In the genomic region with DNA sequence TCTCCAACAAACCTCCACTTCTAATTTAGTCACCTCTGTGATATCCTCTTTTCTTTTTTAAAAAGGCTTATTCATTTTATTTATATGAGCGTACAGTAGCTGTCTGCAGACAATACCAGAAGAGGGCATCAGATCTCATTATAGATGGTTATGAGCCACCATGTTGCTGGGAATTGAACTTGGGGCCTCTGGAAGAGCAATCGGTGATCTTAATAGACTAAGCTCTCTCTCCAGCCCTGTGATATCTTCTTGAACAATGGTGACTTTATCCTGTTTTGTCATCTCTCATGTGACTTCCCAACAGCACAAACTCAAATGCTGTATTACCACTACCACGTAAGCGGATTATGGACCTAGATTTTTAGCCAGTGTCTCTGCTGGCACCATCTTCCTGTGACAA, we compare ENCODE assay signal across 21 mouse cellular contexts.
A peak's percentile ranks its signal among the peaks of the same experiment; 100 is the strongest.
DNase-seq lines count a peak whose midpoint lies in the region; ATAC-seq lines count a peak whose summit lies in the region.
"Had no signal": no experiment of that assay in that cellular context is flagged by ENCODE, and none has a peak within 500 bp of the region (broad histone marks: within the 10 kb centered on the region; RNA-seq: fewer than 3 reads in every experiment).

No protein-coding gene starts in this region.

- H3K4me3 ChIP-seq in heart, embryonic 10.5 days, result no peak overlapping the region
- H3K4me3 ChIP-seq in hindbrain, embryonic 10.5 days, result no peak overlapping the region
- no peak overlapping the region for H3K4me3 ChIP-seq in hindbrain, embryonic 14.5 days (replicated peaks; ENCODE audit: low read length)
- no peak overlapping the region for H3K4me3 ChIP-seq in midbrain, embryonic 10.5 days
- H3K4me3 ChIP-seq in midbrain, embryonic 11.5 days (ENCODE audit: low read depth, low read length), result no peak overlapping the region

- H3K36me3 ChIP-seq in heart, embryonic 10.5 days, result no peaks in the 10 kb centered on the region
- no peaks in the 10 kb centered on the region for H3K36me3 ChIP-seq in hindbrain, embryonic 10.5 days
- no peaks in the 10 kb centered on the region for H3K36me3 ChIP-seq in hindbrain, embryonic 14.5 days (replicated peaks; ENCODE audit: control insufficient read depth, insufficient read depth)
- H3K36me3 ChIP-seq in midbrain, embryonic 10.5 days, result no peaks in the 10 kb centered on the region
- H3K36me3 ChIP-seq in midbrain, embryonic 11.5 days (ENCODE audit: control insufficient read depth, insufficient read depth, low read length), result no peaks in the 10 kb centered on the region
- H3K36me3 ChIP-seq: G1E had no signal

- intact Hi-C loops in heart, postnatal 25 days (cut with DNase I), result no loop called here

- H3K27ac ChIP-seq in heart, embryonic 10.5 days, result no peak overlapping the region
- peak overlapping the region; percentile 86 for H3K27ac ChIP-seq in hindbrain, embryonic 10.5 days
- H3K27ac ChIP-seq in hindbrain, embryonic 14.5 days, result no peak overlapping the region
- H3K27ac ChIP-seq in midbrain, embryonic 10.5 days (replicated peaks), result peak overlapping the region; percentile 84
- no peak overlapping the region for H3K27ac ChIP-seq in midbrain, embryonic 11.5 days (ENCODE audit: low read depth, low read length)

- H3K9ac ChIP-seq in hindbrain, embryonic 14.5 days, result no peak overlapping the region
- no peak overlapping the region for H3K9ac ChIP-seq in midbrain, embryonic 11.5 days (ENCODE audit: low read length)

- 95% methylated on average over 4 of the region's 4 CpGs for WGBS in heart, embryonic 10.5 days
- 94% methylated on average over 4 of the region's 4 CpGs for WGBS in hindbrain, embryonic 10.5 days
- WGBS in hindbrain, embryonic 14.5 days, result 98% methylated on average over 4 of the region's 4 CpGs
- 90% methylated on average over 4 of the region's 4 CpGs for WGBS in midbrain, embryonic 10.5 days
- 92% methylated on average over 4 of the region's 4 CpGs for WGBS in midbrain, embryonic 11.5 days

- no peak overlapping the region for H3K4me2 ChIP-seq in hindbrain, embryonic 14.5 days (replicated peaks)
- no peak overlapping the region for H3K4me2 ChIP-seq in midbrain, embryonic 11.5 days

- no peak for ATAC-seq in hindbrain, embryonic 14.5 days (ENCODE audit: low FRiP score)
- ATAC-seq in midbrain, embryonic 11.5 days (ENCODE audit: low FRiP score), result no peak
- ATAC-seq: activated CD4-positive, CD25-positive, alpha-beta regulatory T cell, adult 4 months; CD4-positive, CD25-positive, alpha-beta regulatory T cell, adult 4 months; Patski had no signal

- H3K9me3 ChIP-seq in heart, embryonic 10.5 days, result no peaks in the 10 kb centered on the region
- no peaks in the 10 kb centered on the region for H3K9me3 ChIP-seq in hindbrain, embryonic 10.5 days
- no peaks in the 10 kb centered on the region for H3K9me3 ChIP-seq in hindbrain, embryonic 14.5 days (ENCODE audit: control insufficient read depth, low read length)
- H3K9me3 ChIP-seq in midbrain, embryonic 10.5 days (replicated peaks), result no peaks in the 10 kb centered on the region
- H3K9me3 ChIP-seq in midbrain, embryonic 11.5 days (ENCODE audit: control insufficient read depth, low read length), result no peaks in the 10 kb centered on the region

- DNase-seq in heart, adult 11 months, result peak; percentile 73
- DNase-seq in heart, postnatal 25 days (ENCODE audit: low spot score), result no peak
- peak; percentile 57 for DNase-seq in heart, embryonic 10.5 days (ENCODE audit: low spot score)
- DNase-seq in heart, adult 18-20 months, result no peak
- no peak for DNase-seq in hindbrain, embryonic 10.5 days (ENCODE audit: low spot score)
- no peak for DNase-seq in hindbrain, embryonic 14.5 days (ENCODE audit: low spot score)
- no peak for DNase-seq in midbrain, embryonic 10.5 days (ENCODE audit: low spot score)
- DNase-seq in midbrain, embryonic 11.5 days (ENCODE audit: low spot score, missing footprints), result no peak
- DNase-seq: adrenal gland, adult 2 months; adrenal gland, adult 8-10 months; adrenal gland, postnatal 10 days; adrenal gland, postnatal 14 days; adrenal gland, postnatal 25 days; adrenal gland, postnatal 36 days; B cell, adult 2 months; cerebellum, adult 11 months; cerebellum, adult 11-12 months had no signal

- peaks cover 11% of the 10 kb centered on the region; the same call in 1 of the 2 replicates for H3K27me3 ChIP-seq in heart, embryonic 10.5 days (ENCODE audit: insufficient read depth, poor library complexity, severe bottlenecking)
- peaks cover 58% of the 10 kb centered on the region for H3K27me3 ChIP-seq in hindbrain, embryonic 10.5 days (ENCODE audit: insufficient read depth, poor library complexity, severe bottlenecking)
- H3K27me3 ChIP-seq in hindbrain, embryonic 14.5 days (ENCODE audit: control insufficient read depth, insufficient read depth, low read length), result no peaks in the 10 kb centered on the region; the same call in 1 of the 2 replicates
- peaks cover 67% of the 10 kb centered on the region for H3K27me3 ChIP-seq in midbrain, embryonic 10.5 days (ENCODE audit: low read depth, poor library complexity, severe bottlenecking)
- H3K27me3 ChIP-seq in midbrain, embryonic 11.5 days (ENCODE audit: control insufficient read depth, insufficient read depth, low read length), result no peaks in the 10 kb centered on the region; the same call in 1 of the 2 replicates

- H3K4me1 ChIP-seq in heart, embryonic 10.5 days, result peaks cover 12% of the 10 kb centered on the region; the same call in 1 of the 2 replicates
- H3K4me1 ChIP-seq in hindbrain, embryonic 10.5 days (replicated peaks), result peaks cover 33% of the 10 kb centered on the region
- H3K4me1 ChIP-seq in hindbrain, embryonic 14.5 days (replicated peaks; ENCODE audit: control insufficient read depth, insufficient read depth, low read length), result no peaks in the 10 kb centered on the region; the same call in 1 of the 2 replicates
- peaks cover 36% of the 10 kb centered on the region for H3K4me1 ChIP-seq in midbrain, embryonic 10.5 days
- H3K4me1 ChIP-seq in midbrain, embryonic 11.5 days (ENCODE audit: control insufficient read depth, insufficient read depth, low read length), result peaks cover 24% of the 10 kb centered on the region

Comparison
In these comparisons a context has a peak if more than half of its experiments do, and no peak if none do; other contexts are left out.
1. DNase-seq: peak in heart, adult 11 months (single experiment) and heart, embryonic 10.5 days (single experiment); none in heart, postnatal 25 days (single experiment), heart, adult 18-20 months (0 of 2), hindbrain, embryonic 10.5 days (single experiment), hindbrain, embryonic 14.5 days (single experiment), midbrain, embryonic 10.5 days (single experiment) and midbrain, embryonic 11.5 days (single experiment).
2. H3K27ac ChIP-seq: peak in hindbrain, embryonic 10.5 days (single experiment) and midbrain, embryonic 10.5 days (single experiment); none in heart, embryonic 10.5 days (single experiment), hindbrain, embryonic 14.5 days (single experiment) and midbrain, embryonic 11.5 days (single experiment).